Mouse (Mus musculus): ENCODE results near the gene Car4. TPM values are rescaled to one million over a fixed set of nuclear protein-coding genes. Genes with fewer than 3 reads are reported as not detected.

Gene Car4
- total RNA-seq, 4 experiments from 2014 or later, result 25.1 to 33.9 (median 27.0) TPM

DNA sequence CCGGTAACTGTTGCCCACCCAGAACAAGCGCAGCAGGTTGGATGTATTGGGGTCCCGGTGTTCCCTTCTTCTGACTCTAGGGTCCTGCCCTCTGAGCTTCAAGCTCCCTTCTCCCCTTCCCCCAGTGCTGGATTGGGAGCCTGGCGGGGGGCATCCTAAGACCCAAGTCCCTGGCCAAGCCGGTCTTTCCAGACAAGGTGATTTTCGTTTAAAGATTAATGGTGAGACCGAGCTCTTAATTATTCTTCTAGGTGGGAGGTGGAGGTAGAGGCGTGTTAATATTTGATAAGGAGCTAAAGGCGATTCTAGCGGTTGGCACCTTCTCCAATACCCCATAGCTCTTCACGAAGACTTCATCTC, 665 bp downstream of the Car4 start:
- no peak for DNase-seq (ENCODE audit: low spot score)

DNA sequence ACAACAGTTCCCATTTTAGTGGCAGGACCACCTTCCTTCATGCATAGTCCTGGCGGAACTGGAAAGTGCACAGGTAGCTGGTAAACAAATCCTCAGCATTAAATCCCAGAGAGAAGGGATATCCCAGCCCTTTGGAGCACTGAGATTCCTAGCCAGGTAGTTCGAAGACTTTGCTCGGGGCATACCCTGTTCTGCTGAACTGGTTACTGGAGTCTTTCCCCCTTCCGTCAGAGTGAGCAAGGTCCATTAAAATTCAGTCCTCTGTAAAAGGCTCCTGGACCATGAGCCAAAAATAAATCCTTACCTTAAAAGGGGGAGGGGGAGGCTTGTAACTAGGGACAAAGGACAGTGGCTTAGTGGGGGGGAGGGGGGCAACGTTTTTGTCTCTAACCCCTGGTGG, 1.6 kb downstream of the Car4 start:
- no peak for DNase-seq (ENCODE audit: low spot score)

DNA sequence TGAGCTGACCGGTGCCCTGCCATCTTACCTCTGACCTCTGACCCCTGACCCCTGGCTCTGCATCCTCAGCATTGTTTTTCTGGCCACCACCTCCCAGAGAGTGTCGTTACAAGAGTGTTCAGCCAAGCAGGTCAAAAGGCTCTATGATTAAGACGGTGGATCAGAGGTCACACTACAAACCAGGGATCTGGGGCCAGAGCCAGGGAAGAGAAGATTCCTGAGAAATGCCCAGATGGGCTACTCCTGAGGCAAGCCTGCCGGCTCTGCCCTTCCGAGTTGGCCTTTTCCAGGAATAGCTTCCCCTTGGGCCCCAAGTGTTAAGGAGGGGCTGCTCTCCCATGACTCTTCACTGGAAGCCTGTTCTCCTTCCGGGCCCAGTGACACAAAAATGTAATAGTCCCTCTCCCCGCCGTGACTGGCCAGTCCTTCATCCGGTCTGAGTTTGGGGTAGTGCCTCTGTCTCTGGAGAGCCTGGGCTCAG, 2.2 kb downstream of the Car4 start:
- peak; percentile 70 for DNase-seq (ENCODE audit: low spot score)

DNA sequence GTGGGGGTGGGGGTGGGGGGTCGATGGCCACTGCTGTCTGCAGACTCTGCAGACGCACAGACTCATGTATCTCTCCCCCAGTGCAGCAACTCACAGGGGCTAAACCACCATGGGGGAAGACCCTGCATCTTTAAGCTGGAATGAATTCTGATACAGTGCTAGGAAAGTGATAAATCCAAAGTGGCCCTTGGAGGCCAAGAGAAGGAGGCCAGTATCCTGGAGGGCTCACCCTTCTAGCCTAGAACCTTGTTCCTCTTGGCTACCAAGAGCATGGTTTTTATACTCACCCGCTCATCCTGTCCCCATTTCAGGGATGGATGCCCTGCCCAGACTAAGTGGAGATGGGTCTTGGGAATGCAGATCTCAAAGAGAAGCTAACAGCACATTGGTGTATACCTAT, 2.7 kb downstream of the Car4 start:
- DNase-seq (ENCODE audit: low spot score), result no peak

DNA sequence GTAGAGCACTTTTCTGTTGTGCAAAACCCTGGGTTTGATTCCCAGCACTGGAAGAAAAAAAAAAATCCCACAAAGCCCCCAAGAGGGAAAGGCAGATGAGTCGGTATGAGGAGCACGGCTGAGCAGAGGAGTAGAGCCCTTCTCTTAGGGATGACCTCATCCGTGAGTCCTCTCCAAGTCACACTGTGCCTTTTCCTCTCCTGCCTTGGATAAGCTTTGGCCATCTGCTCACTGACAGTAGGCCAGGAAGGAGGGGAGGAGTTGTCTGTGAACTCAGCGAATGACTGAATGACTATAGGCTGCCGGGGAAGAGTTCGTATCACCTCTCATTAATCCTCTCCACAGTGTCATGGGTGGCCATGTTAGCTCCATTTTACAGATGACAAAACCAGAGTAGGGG, 3.2 kb downstream of the Car4 start:
- DNase-seq (ENCODE audit: low spot score), result no peak

DNA sequence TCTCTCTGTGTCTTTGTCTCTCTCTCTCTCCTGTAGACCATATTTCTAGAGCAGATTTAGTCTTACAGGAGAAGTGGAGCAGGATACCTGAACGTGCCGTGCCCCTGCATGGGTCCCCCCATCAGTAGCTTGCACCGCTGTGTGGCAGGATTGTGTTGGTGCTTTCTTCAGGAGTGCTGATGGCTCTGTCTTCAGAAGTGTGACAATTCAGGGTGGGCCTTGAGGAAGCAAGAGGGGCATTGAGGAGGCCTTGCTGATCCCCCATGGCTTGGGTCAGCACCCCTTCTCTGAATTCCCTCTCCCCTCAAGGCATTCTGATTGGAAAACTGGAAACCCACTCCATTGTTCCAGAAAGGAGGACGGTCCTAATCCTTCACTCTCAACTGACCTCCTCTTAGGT, 4.0 kb downstream of the Car4 start:
- no peak for DNase-seq (ENCODE audit: low spot score)

DNA sequence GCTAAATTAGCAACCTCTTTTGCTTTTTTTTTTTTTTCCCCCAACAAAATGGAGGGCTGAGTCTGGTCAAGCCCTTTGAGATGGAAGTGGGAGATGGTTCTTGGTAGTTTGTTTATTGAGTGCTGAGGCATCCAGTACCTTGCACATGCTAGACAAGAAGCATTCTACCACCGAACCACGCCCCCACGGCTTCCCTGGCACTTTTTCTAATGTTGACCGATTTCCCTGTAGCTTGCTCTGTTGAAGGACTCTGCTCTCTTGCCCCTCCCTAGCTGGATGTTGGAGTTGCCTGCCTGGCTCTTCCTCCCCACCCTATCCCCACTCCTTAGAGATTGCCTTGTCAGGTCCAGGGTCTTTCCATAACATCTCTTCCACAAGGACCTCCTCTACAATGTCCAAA, 5.0 kb downstream of the Car4 start:
- no peak for DNase-seq (ENCODE audit: low spot score)

DNA sequence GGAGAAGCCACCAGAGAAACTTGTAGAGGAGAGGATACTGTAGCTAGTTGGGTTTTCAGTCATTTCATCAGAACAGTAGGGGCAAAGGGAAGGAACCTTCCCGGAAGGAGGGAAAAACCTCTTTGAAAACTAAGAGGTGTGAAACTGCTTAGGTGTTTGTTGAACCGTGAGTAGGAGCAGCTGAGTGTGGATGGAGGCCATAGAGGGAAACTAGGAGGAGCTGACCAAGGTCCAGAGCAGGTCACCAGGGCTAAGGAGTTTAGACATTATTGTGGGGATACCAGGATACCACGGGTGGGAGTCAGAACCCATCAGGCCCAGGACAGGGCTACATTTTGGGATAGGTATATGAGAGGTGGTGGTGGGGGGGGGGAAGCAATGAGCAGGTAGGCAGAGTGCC, 6.0 kb downstream of the Car4 start:
- DNase-seq (ENCODE audit: low spot score), result no peak

DNA sequence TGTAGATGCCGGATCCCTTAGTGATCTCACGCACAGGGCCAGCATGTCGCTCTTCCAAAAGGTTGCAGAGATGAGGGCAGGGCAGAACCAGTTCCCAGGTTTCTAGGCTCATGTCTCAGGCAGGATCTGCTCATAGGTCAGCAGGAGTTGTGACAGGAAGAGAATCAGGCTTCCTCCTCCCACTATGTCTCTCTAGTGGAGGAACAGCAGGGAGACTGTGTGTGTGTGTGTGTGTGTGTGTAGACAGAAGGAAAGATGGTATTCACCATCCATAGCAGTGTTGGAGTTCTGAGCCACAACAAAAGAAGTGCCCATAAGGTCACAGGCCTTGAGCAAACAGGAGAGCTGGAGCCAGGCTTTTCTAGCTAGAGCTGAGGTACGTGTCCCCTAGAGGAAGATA, 9.1 kb downstream of the Car4 start:
- DNase-seq (ENCODE audit: low spot score), result no peak

DNA sequence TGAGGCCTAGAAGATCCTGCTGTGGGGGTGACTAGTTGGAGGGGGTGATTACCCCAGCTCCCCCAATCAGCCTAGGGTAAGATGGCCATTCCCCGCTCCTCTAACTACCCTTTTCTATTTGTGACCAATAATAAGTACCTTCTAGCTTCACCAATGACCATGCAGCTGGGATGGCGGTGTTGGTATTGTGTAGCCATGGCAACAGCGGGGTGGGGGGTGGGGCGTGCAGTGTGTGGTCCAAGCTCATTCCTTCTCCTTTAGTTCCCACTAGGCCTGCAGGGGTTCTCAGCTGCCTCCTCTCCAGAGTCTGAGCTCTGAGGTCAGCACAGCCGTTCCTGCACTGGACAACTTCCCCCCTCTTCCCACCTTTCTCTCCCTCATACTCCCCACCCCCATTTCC, 9.5 kb downstream of the Car4 start:
- no peak for DNase-seq (ENCODE audit: low spot score)

DNA sequence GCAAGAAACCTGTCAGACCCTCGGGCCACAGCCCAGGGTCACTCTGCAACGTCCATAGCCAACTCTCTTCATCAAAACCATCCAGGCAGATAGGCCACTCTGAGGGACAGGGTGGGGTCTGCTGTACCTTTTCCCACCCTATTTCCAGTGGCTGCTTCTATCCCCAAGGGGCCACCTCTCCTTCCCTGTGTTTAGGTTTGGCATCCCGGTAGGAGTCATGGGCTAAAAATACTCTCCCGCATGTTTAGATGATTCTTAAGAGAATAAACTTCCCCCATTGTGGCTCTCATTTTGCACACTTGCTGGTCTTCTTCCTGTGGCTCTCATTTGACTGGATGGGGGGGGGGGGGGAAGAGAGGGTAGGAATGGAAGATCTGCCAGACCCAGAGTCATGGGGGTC, 10.7 kb downstream of the Car4 start:
- no peak for DNase-seq (ENCODE audit: low spot score)

DNA sequence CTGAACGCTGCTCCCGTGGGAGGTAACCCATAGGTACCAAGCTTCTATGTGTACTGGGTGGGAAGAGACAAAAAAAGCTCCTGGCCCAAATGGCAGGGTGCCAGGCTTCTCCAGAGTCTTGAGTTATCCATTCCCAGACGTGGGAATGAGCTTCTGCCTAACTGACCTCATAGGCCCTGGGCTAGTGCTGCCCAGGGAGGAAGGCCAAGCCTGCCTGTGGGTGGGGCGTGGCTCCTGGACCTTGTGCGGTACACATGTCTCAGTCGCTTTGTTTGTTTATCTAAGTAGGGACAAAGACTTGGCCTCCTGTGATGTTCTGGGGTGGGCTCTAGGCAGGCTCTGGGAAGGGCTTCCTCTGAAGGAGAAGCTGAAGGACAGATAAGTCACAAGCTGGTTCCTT, 11.2 kb downstream of the Car4 start:
- peak; percentile 70 for DNase-seq (ENCODE audit: low spot score)

DNA sequence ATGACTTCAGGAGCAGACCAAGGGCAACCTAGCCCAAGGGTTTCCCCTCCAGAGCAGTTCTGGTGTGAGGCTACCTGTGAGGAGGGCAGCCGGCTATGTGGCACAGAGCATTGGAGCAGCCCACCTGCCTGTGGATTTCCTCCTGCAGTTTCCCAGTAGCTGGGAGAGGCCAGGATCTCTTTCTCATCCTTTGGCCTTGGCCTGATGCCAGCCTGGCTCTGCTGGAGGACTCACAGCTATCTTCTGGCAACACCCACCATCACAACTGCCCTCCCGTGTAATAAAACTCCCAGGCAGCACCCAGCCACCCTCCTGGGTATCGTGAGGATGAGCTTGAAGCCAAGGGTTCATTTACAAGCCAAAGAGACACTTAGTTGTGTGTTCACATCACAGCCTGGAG, 14.5 kb downstream of the Car4 start:
- no peak for DNase-seq (ENCODE audit: low spot score)

DNA sequence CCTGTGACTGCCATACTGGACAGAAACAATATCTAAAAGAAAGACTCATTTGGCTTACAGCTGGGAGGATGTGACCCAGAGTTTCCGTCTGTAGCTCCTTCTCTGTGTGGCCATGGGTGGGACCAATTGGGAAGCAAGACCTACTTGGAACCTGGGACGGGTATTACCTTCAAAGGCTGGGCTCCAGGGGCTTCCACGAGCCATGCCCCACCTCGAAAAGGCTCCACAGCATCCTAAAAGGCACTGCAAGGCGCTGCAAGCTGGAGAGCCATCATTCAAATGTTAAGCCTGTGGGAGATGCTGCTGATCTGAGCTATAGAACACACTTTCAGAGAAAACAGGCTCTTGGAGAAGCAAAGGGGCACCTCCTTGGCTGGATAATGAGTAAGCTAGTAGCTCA, 16.1 kb downstream of the Car4 start:
- no peak for DNase-seq (ENCODE audit: low spot score)

DNA sequence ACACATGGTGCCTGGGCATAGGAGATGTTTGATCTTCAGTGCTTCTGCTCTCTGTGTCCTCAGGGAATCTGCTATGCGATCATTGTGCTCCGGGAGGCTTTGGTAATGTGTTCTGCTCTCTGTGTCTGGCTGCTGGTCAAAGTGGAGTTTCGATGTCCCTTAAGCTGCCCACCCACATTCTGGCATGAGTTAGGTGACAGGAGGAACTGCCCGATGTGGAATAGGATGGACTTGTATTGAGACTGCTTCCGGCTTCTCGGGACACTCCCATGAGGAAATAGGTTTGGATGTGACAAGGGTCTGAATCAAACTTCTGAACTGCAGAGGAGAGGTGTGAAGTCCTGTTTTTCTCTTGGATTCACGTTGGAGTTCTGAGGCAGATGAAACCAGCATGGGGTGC, 17.0 kb downstream of the Car4 start:
- DNase-seq (ENCODE audit: low spot score), result no peak

DNA sequence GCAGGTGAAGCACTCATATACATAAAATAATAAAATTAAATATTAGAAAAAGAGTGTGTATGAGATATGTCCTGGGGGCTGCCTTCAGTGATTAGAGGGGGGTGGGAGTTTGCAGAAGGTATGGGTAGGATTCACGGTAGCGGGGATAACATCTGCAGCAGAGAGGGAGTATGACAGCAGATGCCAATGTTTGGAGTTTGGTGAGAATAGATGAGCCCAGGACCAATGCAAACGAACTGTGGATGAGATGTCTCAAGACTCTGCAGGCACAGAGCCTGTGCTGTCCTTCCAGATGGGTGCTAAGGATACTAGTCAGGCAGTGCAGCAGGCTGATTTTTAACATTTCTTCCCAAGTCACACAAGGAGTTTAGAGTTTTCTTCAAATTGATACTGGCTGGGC, 19.1 kb downstream of the Car4 start:
- DNase-seq (ENCODE audit: low spot score), result no peak

DNA sequence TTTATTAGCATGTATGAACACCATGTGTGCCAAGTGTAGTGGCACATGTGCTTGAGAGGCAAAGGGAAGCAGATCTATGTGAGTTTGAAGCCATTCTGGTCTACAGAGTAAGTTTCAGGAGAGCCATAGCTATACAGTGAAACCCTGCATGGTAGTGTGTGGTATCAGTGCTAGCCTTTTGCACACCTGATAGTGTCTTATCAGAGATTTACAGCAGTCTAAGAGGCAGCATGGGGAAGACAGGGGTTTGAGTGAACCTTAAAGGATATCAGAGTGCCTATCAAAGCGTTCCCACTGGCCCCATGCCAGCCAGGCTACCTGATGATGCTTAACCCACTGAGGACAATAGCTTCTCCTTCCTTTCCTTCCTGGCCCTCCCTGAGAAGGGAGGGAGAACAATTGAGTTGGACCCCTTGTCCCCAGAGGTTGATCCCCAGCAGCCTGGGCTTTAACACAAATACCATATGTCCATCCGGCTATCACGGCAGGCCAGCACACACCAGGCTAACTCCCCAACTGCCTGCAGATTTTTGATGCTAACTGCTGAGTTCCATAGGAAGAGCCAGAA, 19.9 kb downstream of the Car4 start:
- peak; percentile 60 for DNase-seq (ENCODE audit: low spot score)

DNA sequence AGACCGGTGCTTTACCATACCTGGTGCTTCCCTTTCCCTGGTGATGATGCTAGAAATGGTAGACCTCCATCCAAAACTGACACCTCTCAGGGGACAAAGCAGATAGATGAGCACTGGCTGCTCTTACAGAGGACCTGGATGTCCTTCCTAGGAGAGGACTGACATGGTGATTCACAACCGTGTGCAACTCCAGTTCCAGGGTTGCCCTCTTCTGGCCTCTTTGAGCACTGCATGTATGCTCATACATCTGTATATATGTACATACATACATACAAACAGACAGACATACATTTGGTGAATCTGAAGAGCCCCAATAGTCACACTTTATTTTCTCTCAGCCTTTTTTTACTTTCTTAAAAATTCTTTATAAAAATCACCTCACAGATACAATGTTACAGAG, 20.5 kb downstream of the Car4 start:
- DNase-seq (ENCODE audit: low spot score), result no peak

DNA sequence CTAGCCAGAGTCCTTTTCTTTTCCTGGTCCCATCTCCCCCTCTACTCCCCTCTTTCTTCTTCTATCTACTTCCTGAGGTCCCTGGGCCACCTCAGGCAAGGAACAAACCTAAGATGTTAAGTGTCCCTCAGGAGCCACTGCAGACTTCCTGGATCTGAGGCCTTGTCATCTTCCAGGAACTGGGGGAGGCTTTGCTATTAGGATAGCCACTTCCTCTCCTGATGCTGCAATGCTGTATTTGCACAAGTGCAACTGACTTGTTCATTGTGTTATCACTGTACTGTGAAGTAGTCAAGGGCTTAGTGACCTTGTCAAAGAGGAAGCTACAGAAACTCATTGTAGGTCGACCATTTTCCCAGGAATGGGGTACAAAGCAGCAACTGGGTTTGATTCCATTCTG, 21.8 kb downstream of the Car4 start:
- no peak for DNase-seq (ENCODE audit: low spot score)

DNA sequence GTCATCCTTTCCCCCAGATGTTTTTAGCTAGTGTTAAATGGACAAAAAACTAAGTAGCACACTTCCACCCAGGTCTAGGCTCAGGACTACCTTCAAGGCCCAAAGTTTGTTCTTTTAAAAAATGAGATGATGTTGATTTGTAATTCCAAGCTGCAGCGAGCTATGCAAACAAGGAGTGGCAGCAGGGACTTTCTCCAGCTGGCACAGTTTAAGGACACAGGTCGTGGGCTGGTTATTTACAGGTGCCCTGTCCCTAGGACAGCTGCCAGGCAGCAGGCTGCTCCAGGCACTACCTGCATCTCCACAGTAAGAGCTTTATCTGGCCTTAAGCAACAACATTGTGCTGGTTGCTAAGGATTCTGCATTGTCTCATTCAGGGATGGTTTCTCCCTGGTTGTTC, 23.1 kb downstream of the Car4 start:
- no peak for DNase-seq (ENCODE audit: low spot score)

DNA sequence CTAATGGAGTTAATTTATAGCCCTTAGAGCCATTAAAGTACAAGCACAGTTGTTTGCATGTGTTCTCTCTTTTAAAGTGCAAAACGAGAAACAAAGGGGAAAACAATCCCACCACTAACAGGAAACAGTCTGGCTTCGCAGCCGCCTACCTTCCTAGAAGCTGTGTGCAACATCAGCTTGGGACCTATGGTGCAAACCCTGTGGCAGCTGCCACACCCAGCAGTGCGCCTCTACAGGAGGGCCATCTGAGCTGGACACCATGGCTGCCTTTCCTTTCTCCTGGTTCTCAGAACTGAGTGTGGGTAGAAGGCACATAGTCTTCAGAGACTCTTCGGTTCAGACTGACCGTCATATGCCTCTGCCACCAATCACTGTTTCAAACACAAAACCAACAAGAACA, 27.8 kb downstream of the Car4 start:
- no peak for DNase-seq (ENCODE audit: low spot score)

DNA sequence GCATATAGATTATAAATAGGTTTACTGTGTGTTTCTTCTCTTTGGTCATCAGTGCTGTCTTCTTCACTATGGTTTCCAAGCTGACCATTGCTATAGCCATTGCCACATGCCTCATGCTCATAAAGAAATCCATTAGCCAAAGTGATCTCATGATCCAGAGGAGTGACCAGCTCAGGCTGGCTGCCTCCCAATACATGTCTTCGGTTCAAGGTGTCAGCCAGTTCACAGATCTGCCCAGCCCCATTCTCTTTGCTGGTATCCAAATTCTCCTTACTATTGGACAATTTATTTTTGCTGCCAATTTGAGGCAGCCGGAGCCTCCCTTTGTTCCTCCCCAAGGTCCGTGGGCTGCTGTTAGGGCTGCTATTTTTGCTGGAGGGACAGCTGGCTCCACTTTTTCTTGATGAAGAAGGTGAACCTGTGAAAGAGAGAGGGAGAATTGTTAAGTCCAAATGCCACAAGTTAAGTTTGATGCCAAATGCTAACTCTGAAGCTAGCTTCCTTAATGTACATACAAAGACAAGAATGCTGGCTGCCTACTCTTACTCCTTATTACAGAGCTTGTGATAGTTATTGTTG, 30.8 kb downstream of the Car4 start:
- DNase-seq (ENCODE audit: low spot score), result peak; percentile 41

DNA sequence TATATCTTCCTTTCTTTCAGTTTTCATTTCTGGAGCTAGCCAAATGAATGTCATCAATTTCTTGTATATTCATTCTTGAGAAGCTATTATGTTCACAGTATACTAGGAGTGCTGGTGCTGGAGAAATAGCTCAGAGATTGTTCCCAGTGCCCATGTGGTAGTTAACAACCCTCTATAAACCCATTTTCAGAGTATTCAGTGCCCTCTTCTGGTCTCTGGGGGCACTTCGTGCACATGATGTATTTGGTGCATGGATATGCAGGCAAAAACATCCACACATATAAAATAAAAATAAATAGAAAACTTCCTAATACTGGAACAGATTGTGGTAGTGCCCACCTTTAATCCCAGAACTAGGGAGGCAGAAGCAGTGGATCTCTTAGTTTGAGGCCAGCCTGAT, 35.4 kb downstream of the Car4 start:
- no peak for DNase-seq (ENCODE audit: low spot score)

DNA sequence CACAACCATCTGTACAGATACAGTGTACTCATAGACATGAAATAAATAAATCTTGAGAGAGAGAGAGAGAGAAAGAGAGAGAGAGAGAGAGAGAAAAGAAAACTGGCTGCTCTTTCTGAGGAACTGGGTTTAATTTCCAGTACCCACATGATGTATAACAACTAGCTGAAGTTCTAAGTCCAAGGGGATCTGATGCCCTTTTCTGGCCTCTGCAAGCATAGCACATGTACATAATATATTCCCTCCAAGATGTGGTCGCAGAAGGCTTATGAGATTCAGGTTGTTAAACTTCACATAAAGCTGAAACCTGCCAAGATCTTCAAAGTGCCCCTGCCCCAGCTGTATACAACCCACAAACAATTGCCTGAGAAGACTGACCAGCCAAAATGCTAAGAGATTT, 37.7 kb downstream of the Car4 start:
- no peak for DNase-seq (ENCODE audit: low spot score)
